Mouse (Mus musculus) embryonic stem cell, embryonic (primary cell): ENCODE results near the gene Efnb2.

Experiments used
- CTCF ChIA-PET, 4 experiments: fragments of 300-600 bp in 2 of 4; fragments of 350-600 bp in 2 of 4; sonication (Branson Sonifier 250); formaldehyde crosslinking; loops; one replicate each; lab custom pipeline; 2022; ENCODE audit warnings: inconsistent platforms in 2 of 4; lab: Charles Lee
- POLR2A ChIA-PET, 4 experiments: fragments of 300-600 bp in 2 of 4; fragments of 350-600 bp in 2 of 4; sonication (Branson Sonifier 250); formaldehyde crosslinking; loops; one replicate each; lab custom pipeline; 2022; ENCODE audit warnings: antibody characterized with exemption in 4 of 4, inconsistent platforms in 1 of 4; lab: Charles Lee

Gene Efnb2

GRCm38 (mm10) chr8:8599931-8600330, 61.1 kb downstream of the Efnb2 start:
- POLR2A ChIA-PET = interaction anchor here in 1 of 4 experiments (0.7 kb wide), 1 partner anchor 20 kb away, joined by 3 read pairs; no protein-coding TSS in a partner anchor
- CTCF ChIA-PET = no interaction called here

- POLR2A ChIA-PET = interaction anchor here in 1 of 4 experiments (1.0 kb wide), 1 partner anchor 108 kb away, joined by 4 read pairs; no protein-coding TSS in a partner anchor
- CTCF ChIA-PET = no interaction called here
Measured at GRCm38 (mm10) chr8:8597434-8597833, 63.6 kb downstream of the Efnb2 start.

- CTCF ChIA-PET = no interaction called here
- POLR2A ChIA-PET = no interaction called here
Measured at GRCm38 (mm10) chr8:8595831-8596611, 65.0 kb downstream of the Efnb2 start.

GRCm38 (mm10) chr8:8593812-8594211, 67.2 kb downstream of the Efnb2 start:
- POLR2A ChIA-PET = no interaction called here
- CTCF ChIA-PET = no interaction called here

DNA sequence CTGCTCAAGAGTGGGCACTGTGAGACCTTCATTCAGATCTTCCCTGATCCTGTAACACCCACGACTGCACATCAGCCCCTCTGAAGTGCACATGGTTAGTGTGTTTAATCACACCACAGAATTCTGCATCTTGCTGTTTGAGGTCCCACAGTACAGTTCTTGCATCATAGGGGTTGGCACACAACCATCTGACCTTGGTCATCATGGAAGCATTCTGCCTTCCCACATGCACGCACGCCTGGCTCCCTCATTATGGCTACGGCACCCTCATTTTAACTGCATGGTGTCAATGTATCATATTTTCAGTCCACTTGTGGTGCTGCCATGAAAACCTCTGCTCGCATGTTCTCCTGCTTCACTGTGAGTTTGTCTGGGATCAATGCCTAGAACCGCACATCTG, 67.7 kb downstream of the Efnb2 start:
- ChIA-PET CTCF (no interaction called here), POLR2A (no interaction called here)

GRCm38 (mm10) chr8:8592331-8592730, 68.7 kb downstream of the Efnb2 start:
- POLR2A ChIA-PET = no interaction called here

DNA sequence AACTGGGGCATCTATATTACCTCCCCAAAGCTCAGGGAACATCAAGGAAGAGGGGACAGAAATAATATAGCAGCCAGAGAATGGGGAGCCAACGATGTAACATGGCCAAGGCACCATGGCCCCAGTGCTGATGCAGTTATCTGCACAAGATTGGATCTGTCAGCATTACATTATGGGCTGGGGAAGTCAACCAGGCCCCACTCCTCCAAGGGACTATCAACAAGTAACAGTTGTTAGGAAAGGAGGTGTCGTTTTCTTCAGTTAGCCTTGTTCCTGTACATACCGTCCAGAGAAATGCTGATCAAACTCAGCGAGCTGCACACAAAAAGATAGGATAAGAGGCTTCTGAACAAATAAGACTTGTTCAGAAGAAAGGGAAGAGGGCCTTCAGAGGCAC, 77.1 kb downstream of the Efnb2 start:
- ChIA-PET POLR2A (interaction anchor here in 1 of 4 experiments (1.4 kb wide), 1 partner anchor 28 kb away, joined by 3 read pairs; no protein-coding TSS in a partner anchor), CTCF (no interaction called here)

More at GRCm38 (mm10) chr8:8592331-8592730, 68.7 kb downstream of the Efnb2 start:
- CTCF ChIA-PET = no interaction called here

DNA sequence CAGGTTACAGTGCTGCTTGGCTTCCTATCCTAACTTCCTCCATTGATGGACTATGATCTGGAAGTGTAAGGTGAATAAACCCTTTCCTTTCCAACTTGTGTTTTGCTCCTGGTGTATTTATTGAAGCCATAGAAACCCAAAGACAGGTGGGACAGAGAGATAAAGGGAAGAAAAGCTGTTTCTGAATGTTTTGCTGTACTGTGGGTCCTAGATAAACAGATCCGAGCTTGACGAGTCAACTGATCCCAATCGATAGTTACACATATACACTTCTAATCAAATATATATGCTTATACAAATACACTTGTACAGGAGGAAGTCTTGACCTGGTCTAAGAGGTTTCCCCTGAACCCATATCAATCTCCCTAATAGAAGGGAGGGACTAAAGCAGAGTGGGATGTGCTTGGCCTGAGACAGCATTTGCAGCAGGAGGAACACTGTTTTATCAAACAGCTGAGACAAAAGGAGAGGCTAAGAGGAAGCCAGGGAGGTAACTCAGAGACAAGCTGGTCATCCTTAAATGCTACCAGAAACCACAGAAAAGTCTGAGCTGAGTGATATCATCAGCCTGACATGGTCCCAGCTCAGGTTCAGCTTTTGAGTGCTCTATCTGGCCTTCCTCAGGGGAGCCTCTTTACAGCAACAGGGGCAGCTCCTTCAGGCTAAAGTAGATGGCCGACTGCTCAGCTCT, 77.6 kb downstream of the Efnb2 start:
- CTCF ChIA-PET = interaction anchor here in 1 of 4 experiments (0.6 kb wide), 1 partner anchor 336 kb away, joined by 3 read pairs; no protein-coding TSS in a partner anchor
- POLR2A ChIA-PET = interaction anchor here in 1 of 4 experiments (1.4 kb wide), 1 partner anchor 28 kb away, joined by 3 read pairs; no protein-coding TSS in a partner anchor

- ChIA-PET POLR2A (no interaction called here), CTCF (no interaction called here)
Measured at GRCm38 (mm10) chr8:8577770-8578303, 83.2 kb downstream of the Efnb2 start.

GRCm38 (mm10) chr8:8576833-8577232, 84.2 kb downstream of the Efnb2 start:
- ChIA-PET POLR2A (interaction anchor here in 1 of 4 experiments (0.6 kb wide), 1 partner anchor 452 kb away, joined by 5 read pairs; no protein-coding TSS in a partner anchor), CTCF (no interaction called here)

DNA sequence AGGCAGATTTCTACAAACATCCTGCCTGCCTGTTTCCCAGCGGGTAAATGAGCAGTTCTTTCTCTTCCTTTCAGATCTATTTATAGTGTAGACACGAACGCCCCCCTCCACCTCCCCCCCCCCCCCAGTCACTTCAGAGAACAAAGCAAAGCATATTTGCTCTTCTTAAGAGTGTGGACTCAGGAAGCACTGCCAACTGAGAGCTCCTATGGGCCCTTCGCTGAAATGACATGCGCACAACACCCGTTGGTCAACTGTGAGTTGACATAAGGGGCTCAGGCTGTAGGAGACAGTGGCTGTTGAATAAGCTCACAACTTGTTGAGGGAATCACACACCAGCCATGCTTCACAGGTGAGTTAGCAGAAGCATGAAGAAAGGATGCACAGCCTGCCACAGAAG, 84.8 kb downstream of the Efnb2 start:
- ChIA-PET POLR2A (interaction anchor here in 1 of 4 experiments (0.6 kb wide), 1 partner anchor 451 kb away, joined by 5 read pairs; no protein-coding TSS in a partner anchor), CTCF (interaction anchor here in 1 of 4 experiments (1.1 kb wide), 1 partner anchor 83 kb away, joined by 6 read pairs; no protein-coding TSS in a partner anchor)

DNA sequence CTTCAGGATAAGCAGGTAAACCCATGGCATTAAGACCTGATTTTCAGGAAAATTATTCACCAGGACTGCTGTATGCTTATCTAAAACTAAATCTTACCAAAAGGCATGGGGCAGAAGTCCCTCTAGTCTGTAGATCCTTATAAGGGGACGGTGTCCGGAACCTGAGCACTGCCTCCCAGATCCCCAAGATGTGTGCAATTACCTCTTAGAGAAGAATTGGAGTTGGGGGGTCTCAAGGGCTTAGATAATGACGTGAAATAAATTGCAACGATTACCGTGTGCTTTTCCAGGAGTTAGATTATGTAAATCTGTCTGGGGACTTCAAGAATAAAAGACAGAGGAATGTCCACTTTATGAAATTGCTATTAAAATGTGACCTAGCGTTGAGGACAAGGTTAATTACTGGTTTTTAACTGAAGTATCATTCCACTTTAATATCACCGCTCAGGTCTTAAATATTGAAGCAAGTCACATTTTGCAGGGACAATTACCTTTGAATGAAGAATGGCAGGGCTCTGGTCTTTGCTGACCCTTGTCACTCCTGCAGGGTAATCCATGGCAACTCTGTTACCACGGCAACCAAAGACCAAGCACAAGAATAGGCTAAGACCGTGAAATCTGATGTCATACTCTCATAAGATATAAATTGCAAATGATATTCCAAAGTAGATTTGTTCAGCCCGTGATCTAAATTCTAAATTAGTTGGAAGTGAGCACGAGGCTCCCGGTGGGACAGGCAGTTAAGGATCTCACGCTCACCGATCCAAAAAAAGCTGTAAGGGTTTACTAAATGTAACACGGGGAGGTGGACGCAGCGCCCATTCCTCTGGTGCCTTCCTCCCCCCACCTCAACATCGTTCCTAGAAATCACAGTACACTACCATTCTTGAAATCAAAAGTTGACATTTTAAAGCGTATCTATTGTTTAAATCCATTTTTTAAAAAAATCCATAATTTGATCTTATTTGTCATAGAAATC, 86.2 kb downstream of the Efnb2 start:
- ChIA-PET CTCF (interaction anchor here in 2 of 4 experiments (0.6 to 1.1 kb wide), 2 partner anchors 84 to 137 kb away, joined by 3 to 6 read pairs; no protein-coding TSS in a partner anchor), POLR2A (interaction anchor here in 1 of 4 experiments (0.6 kb wide), 1 partner anchor 14 kb away, joined by 3 read pairs; no protein-coding TSS in a partner anchor)

DNA sequence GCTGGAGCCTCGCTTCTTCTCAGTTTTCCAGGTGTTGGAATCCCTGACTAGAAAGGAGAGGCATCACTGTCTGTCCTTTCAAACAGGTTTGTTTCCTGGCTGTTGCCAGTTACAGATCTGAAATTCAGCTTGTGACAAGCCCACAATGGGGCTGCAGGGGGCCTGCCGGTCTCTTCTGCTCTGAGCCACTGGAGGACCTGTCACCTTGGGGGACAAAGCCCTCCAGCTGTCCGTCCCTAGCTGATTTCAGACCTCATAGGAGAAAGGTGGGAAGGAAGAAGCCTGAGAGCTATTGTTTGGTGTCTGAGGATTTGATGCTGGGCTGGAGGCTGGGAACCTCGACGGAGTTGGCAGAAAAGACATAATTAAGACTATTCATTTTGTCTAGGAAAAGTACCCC, 88.8 kb downstream of the Efnb2 start:
- ChIA-PET POLR2A (interaction anchor here in 1 of 4 experiments (0.6 kb wide), 1 partner anchor 166 kb away, joined by 3 read pairs; no protein-coding TSS in a partner anchor), CTCF (interaction anchor here in 1 of 4 experiments (0.6 kb wide), 1 partner anchor 1684 kb away, joined by 9 read pairs; no protein-coding TSS in a partner anchor)

DNA sequence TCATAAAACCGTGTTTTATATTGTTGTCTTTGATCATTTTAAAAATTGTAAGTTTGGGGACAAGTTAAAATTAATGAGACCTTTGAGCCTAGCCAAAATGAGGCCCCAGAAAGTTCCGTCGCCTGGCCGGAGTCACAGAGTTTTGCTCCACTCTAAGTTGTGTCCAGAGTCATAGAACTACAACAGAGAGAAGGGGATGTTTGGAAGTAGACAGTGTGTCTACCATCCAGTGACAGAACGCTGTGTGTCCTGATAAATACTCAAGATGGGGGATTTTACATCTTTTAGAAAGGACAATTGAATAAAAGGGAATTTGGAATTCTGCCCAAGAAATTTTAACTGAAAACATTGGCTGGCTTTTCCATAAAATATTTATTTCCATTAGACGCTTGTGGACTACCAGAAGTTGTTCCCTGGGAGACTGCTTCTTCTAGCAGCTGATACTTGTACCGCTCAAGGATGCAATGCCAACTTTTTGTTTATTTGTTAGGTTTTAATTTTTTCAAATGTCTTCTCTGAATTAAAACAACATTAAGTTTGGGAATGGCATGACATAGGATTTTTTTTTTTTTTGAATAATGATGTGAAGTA, 89.3 kb downstream of the Efnb2 start:
- POLR2A ChIA-PET = interaction anchor here in 1 of 4 experiments (0.6 kb wide), 1 partner anchor 167 kb away, joined by 3 read pairs; no protein-coding TSS in a partner anchor

GRCm38 (mm10) chr8:8569280-8569679, 91.8 kb downstream of the Efnb2 start:
- CTCF ChIA-PET = no interaction called here
- POLR2A ChIA-PET = no interaction called here

More for the DNA sequence above, 89.3 kb downstream of the Efnb2 start:
- CTCF ChIA-PET = no interaction called here

- ChIA-PET CTCF (no interaction called here), POLR2A (no interaction called here)
Measured at GRCm38 (mm10) chr8:8568215-8568773, 92.7 kb downstream of the Efnb2 start.
